Mouse (Mus musculus) hindbrain, postnatal 0 days (tissue): ENCODE measurements at regions not wholly inside any gene's neighbourhood (a gene's known extent, or its start where the extent isn't known, plus 50 kb on each side); places are given as distances from the start of the nearest gene placed in this dataset.

Source experiments
- ATAC-seq: fragments of 200-750 bp; cut with Nextera tagmentation; 2 replicates; pipeline ENCODE4 v1.8.0; 2017; ENCODE audit warnings: mild to moderate bottlenecking, moderate TSS enrichment, moderate library complexity
- DNase-seq: peaks from one replicate; pipeline ENCODE4 v3.0.0-alpha.2; 2015; ENCODE audit warnings: low spot score
- H3K27ac ChIP-seq: fragments of 300-500 bp; sonication (generic); 2 replicates; pipeline ENCODE4 v1.5.1; 2014; ENCODE audit warnings: mild to moderate bottlenecking
- H3K27me3 ChIP-seq: fragments of 300-500 bp; sonication (generic); 2 replicates; pipeline ENCODE4 v1.6.1; 2014; ENCODE audit warnings: low read length, mixed read lengths; ENCODE audit not compliant: insufficient read depth
- H3K36me3 ChIP-seq: fragments of 300-500 bp; sonication (generic); 2 replicates; pipeline ENCODE4 v1.6.1; 2014; ENCODE audit warnings: low read length, mixed read lengths; ENCODE audit not compliant: insufficient read depth
- H3K4me1 ChIP-seq: fragments of 300-500 bp; sonication (generic); 2 replicates; pipeline ENCODE4 v1.6.1; 2014; ENCODE audit warnings: antibody characterized with exemption, low read length, mixed read lengths; ENCODE audit not compliant: insufficient read depth
- H3K4me2 ChIP-seq: fragments of 300-500 bp; sonication (generic); 2 replicates; pipeline ENCODE4 v1.6.1; 2014; ENCODE audit warnings: low read depth, mild to moderate bottlenecking, low read length, moderate library complexity, mixed read lengths
- H3K4me3 ChIP-seq: fragments of 300-500 bp; sonication (generic); 2 replicates; pipeline ENCODE4 v1.5.1; 2014; ENCODE audit warnings: low read length
- H3K9ac ChIP-seq: fragments of 300-500 bp; sonication (generic); replicated peaks from 2 replicates; pipeline ENCODE4 v1.6.1; 2014; ENCODE audit warnings: mild to moderate bottlenecking, low read length, moderate library complexity, mixed read lengths
- H3K9me3 ChIP-seq: fragments of 300-500 bp; sonication (generic); 2 replicates; pipeline ENCODE4 v1.6.1; 2016; ENCODE audit warnings: low read length, mixed read lengths
- CTCF ChIP-seq: IDR thresholded peaks from 2 replicates; pipeline ENCODE4 v1.5.1; 2016; ENCODE audit warnings: antibody characterized with exemption, control low read depth, low read depth
- WGBS: fragments of 180-500 bp; shearing (Covaris S2); extraction: QIAGEN DNeasy Blood & Tissue Kit; methylation state at CpG from one replicate; pipeline ENCODE4 v1.1.7; 2014; 5-methylcytosine and 5-hydroxymethylcytosine counted together

GRCm38 (mm10) chr8:126854121-126855055, 91.3 kb downstream of the Tomm20 start:
- no peak overlapping the region for H3K27ac ChIP-seq
- H3K27me3 ChIP-seq: no peaks in the 10 kb centered on the region
- H3K9ac ChIP-seq: no peak overlapping the region
- H3K4me2 ChIP-seq: no peak overlapping the region
- no peaks in the 10 kb centered on the region for H3K9me3 ChIP-seq
- no peak for ATAC-seq
- no peak for TF ChIP-seq CTCF
- 70% methylated on average over 22 of the region's 22 CpGs for WGBS
- no peak overlapping the region for H3K4me3 ChIP-seq
- no peaks in the 10 kb centered on the region for H3K36me3 ChIP-seq
- H3K4me1 ChIP-seq: no peaks in the 10 kb centered on the region
- peak; percentile 20 for DNase-seq

- H3K9ac ChIP-seq: no peak overlapping the region
- peak overlapping the region; percentile 62 for H3K27ac ChIP-seq
- no peaks in the 10 kb centered on the region for H3K27me3 ChIP-seq
- no peak overlapping the region for H3K4me2 ChIP-seq
- 50% methylated on average over 10 of the region's 10 CpGs for WGBS
- H3K36me3 ChIP-seq: no peaks in the 10 kb centered on the region
- ATAC-seq: no peak
- H3K4me1 ChIP-seq: no peaks in the 10 kb centered on the region
- no peaks in the 10 kb centered on the region for H3K9me3 ChIP-seq
- TF ChIP-seq CTCF: no peak
- no peak overlapping the region for H3K4me3 ChIP-seq
- no peak for DNase-seq
Measured at GRCm38 (mm10) chr8:126852663-126853390, 92.8 kb downstream of the Tomm20 start.

GRCm38 (mm10) chr8:126852184-126852583, 93.5 kb downstream of the Tomm20 start:
- WGBS: 70% methylated on average over 5 of the region's 5 CpGs
- no peaks in the 10 kb centered on the region for H3K9me3 ChIP-seq
- ATAC-seq: no peak
- no peak overlapping the region for H3K4me3 ChIP-seq
- no peak for TF ChIP-seq CTCF
- H3K36me3 ChIP-seq: no peaks in the 10 kb centered on the region
- H3K9ac ChIP-seq: no peak overlapping the region
- H3K4me2 ChIP-seq: no peak overlapping the region
- no peaks in the 10 kb centered on the region for H3K27me3 ChIP-seq
- H3K27ac ChIP-seq: peak overlapping the region; percentile 62; the same call in 1 of the 2 replicates
- no peaks in the 10 kb centered on the region for H3K4me1 ChIP-seq
- no peak for DNase-seq

GRCm38 (mm10) chr8:126851780-126852179, 93.9 kb downstream of the Tomm20 start:
- Histone ChIP-seq H3K36me3 (no peaks in the 10 kb centered on the region), H3K27ac (no peak overlapping the region), H3K4me1 (no peaks in the 10 kb centered on the region), H3K9me3 (no peaks in the 10 kb centered on the region), H3K27me3 (no peaks in the 10 kb centered on the region), H3K9ac (no peak overlapping the region), H3K4me3 (no peak overlapping the region), H3K4me2 (no peak overlapping the region)
- TF ChIP-seq CTCF: no peak
- ATAC-seq: no peak
- 86% methylated on average over 3 of the region's 3 CpGs for WGBS
- DNase-seq: no peak

- ATAC-seq (0 out of 2 replicates have a peak, but pooled peaks have one; percentile 4), DNase-seq (no peak)
- Histone ChIP-seq H3K36me3 (no peaks in the 10 kb centered on the region), H3K27me3 (no peaks in the 10 kb centered on the region), H3K4me1 (no peaks in the 10 kb centered on the region), H3K4me3 (no peak overlapping the region), H3K27ac (peak overlapping the region; percentile 42; the same call in 1 of the 2 replicates), H3K9ac (no peak overlapping the region), H3K9me3 (no peaks in the 10 kb centered on the region), H3K4me2 (no peak overlapping the region)
- WGBS: 56% methylated on average over 1 of the region's 1 CpGs
- no peak for TF ChIP-seq CTCF
Measured at GRCm38 (mm10) chr8:126850189-126850535, 95.5 kb downstream of the Tomm20 start.

GRCm38 (mm10) chr8:126849411-126850188, 96.0 kb downstream of the Tomm20 start:
- 0 out of 2 replicates have a peak, but pooled peaks have one; percentile 17 for TF ChIP-seq CTCF
- Histone ChIP-seq H3K27ac (peak overlapping the region; percentile 42; the same call in 1 of the 2 replicates), H3K9ac (no peak overlapping the region), H3K9me3 (no peaks in the 10 kb centered on the region), H3K36me3 (no peaks in the 10 kb centered on the region), H3K4me1 (no peaks in the 10 kb centered on the region), H3K27me3 (no peaks in the 10 kb centered on the region), H3K4me3 (no peak overlapping the region), H3K4me2 (no peak overlapping the region)
- peak; percentile 18 for DNase-seq
- 72% methylated on average over 9 of the region's 9 CpGs for WGBS
- 0 out of 2 replicates have a peak, but pooled peaks have one; percentile 55 for ATAC-seq
